Mouse (Mus musculus): Measurements from ENCODE around the gene Pmel.

DNA sequence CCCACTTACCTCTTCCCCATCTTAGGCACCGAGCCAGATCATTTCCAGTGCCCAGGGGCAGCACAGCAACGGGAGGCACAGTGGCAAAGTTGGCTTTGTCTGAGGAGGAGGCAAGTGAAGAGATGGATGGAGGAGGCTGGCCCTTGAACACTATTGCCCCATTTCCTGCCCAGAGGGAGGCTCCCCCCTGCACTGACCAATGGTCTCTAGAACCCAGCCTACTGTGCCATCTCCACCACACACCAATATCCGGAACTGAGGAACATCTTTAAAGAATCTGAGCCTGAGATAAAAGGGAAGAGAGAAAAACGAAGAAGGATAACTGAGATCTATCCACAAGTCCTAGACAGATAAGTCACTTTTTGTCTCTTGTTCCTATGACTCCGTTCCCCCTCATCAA is 24.1 kb downstream of the Pmel start:
- no peak for TF ChIP-seq POLR2A (IDR thresholded peaks at IDR 0.05; ENCODE audit: borderline replicate concordance, low read depth, low read length)
- no peak for TF ChIP-seq CTCF (IDR thresholded peaks at IDR 0.05; ENCODE audit: low read depth, low read length)
